Mouse (Mus musculus): Measurements from ENCODE around the gene Usp4. TPM values are rescaled to one million over a fixed set of nuclear protein-coding genes. Genes with fewer than 3 reads are reported as not detected.

The Usp4 gene
- polyA plus RNA-seq, 1 experiment from 2014 or later: 113 TPM

DNA sequence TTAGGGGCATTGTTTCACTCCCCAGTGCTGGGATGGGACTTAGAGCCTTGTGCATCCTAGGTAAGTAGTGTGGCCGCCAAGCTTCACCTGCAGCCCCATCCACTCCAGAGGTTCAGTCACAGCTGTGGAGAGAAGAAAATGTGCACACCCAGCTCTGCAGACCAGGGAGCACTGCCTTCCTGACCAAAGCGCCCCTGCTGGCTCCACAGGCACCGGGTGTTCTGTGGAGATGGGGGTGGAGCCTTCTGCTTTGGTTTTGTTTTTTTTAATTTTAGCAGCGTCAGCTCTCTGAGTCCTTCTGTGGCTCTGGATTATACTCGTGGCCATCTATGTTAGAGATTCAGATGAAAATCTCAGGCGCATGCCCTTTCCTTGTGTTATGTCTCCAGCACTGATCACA is 41.6 kb downstream of the Usp4 start:
- H3K4me2 ChIP-seq: no peak overlapping the region
- H3K9ac ChIP-seq: no peak overlapping the region
- 76% methylated on average over 6 of the region's 6 CpGs for WGBS
- no peak for ATAC-seq (ENCODE audit: insufficient read depth)
- H3K27ac ChIP-seq (ENCODE audit: low read depth): no peak overlapping the region
- TF ChIP-seq CTCF (IDR thresholded peaks at IDR 0.05; ENCODE audit: low read depth): no peak
- no peaks in the 10 kb centered on the region for H3K9me3 ChIP-seq (ENCODE audit: low read depth, low read length)
- no peaks in the 10 kb centered on the region for H3K27me3 ChIP-seq (ENCODE audit: insufficient read depth, low read length)
- peaks cover 86% of the 10 kb centered on the region for H3K36me3 ChIP-seq (ENCODE audit: insufficient read depth)
- no peaks in the 10 kb centered on the region for H3K4me1 ChIP-seq (ENCODE audit: insufficient read depth)
- no peak for DNase-seq
- no peak overlapping the region for H3K4me3 ChIP-seq (ENCODE audit: low read depth, low read length)

- 66% methylated on average over 18 of the region's 18 CpGs for WGBS
Observed at GRCm38 (mm10) chr9:108392676-108393075, 45.0 kb downstream of the Usp4 start, which contains the start of gene 1700102P08Rik. 1700102P08Rik (plus strand) TSS chr9:108392805.

GRCm38 (mm10) chr9:108394191-108394590 is 46.5 kb downstream of the Usp4 start:
- H3K36me3 ChIP-seq (ENCODE audit: insufficient read depth): peaks cover 38% of the 10 kb centered on the region
- 92% methylated on average over 6 of the region's 6 CpGs for WGBS
- TF ChIP-seq CTCF (IDR thresholded peaks at IDR 0.05; ENCODE audit: low read depth): no peak
- H3K4me1 ChIP-seq (ENCODE audit: insufficient read depth): no peaks in the 10 kb centered on the region
- H3K4me3 ChIP-seq (ENCODE audit: low read depth, low read length): no peak overlapping the region
- no peak overlapping the region for H3K4me2 ChIP-seq
- H3K9ac ChIP-seq: no peak overlapping the region
- no peak overlapping the region for H3K27ac ChIP-seq (ENCODE audit: low read depth)
- H3K9me3 ChIP-seq (ENCODE audit: low read depth, low read length): no peaks in the 10 kb centered on the region
- H3K27me3 ChIP-seq (ENCODE audit: insufficient read depth, low read length): no peaks in the 10 kb centered on the region
- ATAC-seq (ENCODE audit: insufficient read depth) (no peak), DNase-seq (no peak)

More at GRCm38 (mm10) chr9:108392676-108393075, 45.0 kb downstream of the Usp4 start, which contains the start of gene 1700102P08Rik:
- ATAC-seq (ENCODE audit: insufficient read depth) (no peak), DNase-seq (no peak)
- Histone ChIP-seq H3K4me3 (ENCODE audit: low read depth, low read length) (no peak within 1 kb of the TSS), H3K36me3 (ENCODE audit: insufficient read depth) (peaks cover 53% of the 10 kb centered on the region), H3K27ac (ENCODE audit: low read depth) (no peak within 1 kb of the TSS), H3K4me2 (no peak within 1 kb of the TSS), H3K9ac (no peak within 1 kb of the TSS), H3K27me3 (ENCODE audit: insufficient read depth, low read length) (no peaks in the 10 kb centered on the region), H3K4me1 (ENCODE audit: insufficient read depth) (no peaks in the 10 kb centered on the region), H3K9me3 (ENCODE audit: low read depth, low read length) (no peaks in the 10 kb centered on the region)
- no peak for TF ChIP-seq CTCF (IDR thresholded peaks at IDR 0.05; ENCODE audit: low read depth)

- no peak overlapping the region for H3K27ac ChIP-seq (ENCODE audit: low read depth)
- H3K4me2 ChIP-seq: no peak overlapping the region
- no peak overlapping the region for H3K9ac ChIP-seq
- H3K4me1 ChIP-seq (ENCODE audit: insufficient read depth): no peaks in the 10 kb centered on the region
- no peak overlapping the region for H3K4me3 ChIP-seq (ENCODE audit: low read depth, low read length)
- H3K9me3 ChIP-seq (ENCODE audit: low read depth, low read length): no peaks in the 10 kb centered on the region
- no peaks in the 10 kb centered on the region for H3K27me3 ChIP-seq (ENCODE audit: insufficient read depth, low read length)
- ATAC-seq (ENCODE audit: insufficient read depth) (no peak), DNase-seq (no peak)
- H3K36me3 ChIP-seq (ENCODE audit: insufficient read depth): peaks cover 28% of the 10 kb centered on the region
- no peak for TF ChIP-seq CTCF (IDR thresholded peaks at IDR 0.05; ENCODE audit: low read depth)
- WGBS: 91% methylated on average over 1 of the region's 1 CpGs
Observed at GRCm38 (mm10) chr9:108395427-108395826, 47.8 kb downstream of the Usp4 start.

DNA sequence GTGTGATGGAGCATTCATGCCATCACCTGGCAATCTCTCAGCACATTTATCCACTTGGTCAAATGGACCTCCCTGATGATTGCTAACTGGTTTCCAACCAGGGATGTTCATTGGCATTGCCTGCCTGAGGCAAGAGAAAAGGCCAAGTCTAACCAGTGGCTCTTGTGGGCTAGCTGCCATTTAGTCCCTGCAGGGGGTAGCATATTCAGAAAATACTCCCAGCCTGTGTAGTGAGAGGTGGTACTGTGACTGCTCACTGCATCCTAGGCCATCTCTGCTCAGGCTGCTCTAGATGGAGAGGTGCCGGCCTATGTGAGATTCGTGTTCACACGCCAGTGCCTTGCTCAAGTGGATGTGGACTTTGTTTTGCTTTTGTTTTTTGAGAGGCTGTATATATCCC is 50.7 kb downstream of the Usp4 start:
- no peak for TF ChIP-seq CTCF (IDR thresholded peaks at IDR 0.05; ENCODE audit: low read depth)
- H3K27ac ChIP-seq (ENCODE audit: low read depth): no peak overlapping the region
- ATAC-seq (ENCODE audit: insufficient read depth) (no peak), DNase-seq (no peak)
- H3K36me3 ChIP-seq (ENCODE audit: insufficient read depth): peaks cover 2% of the 10 kb centered on the region; the same call in 1 of the 2 replicates
- no peak overlapping the region for H3K4me2 ChIP-seq
- 85% methylated on average over 3 of the region's 3 CpGs for WGBS
- H3K9me3 ChIP-seq (ENCODE audit: low read depth, low read length): no peaks in the 10 kb centered on the region
- no peaks in the 10 kb centered on the region for H3K27me3 ChIP-seq (ENCODE audit: insufficient read depth, low read length)
- H3K4me1 ChIP-seq (ENCODE audit: insufficient read depth): no peaks in the 10 kb centered on the region; the same call in 1 of the 2 replicates
- H3K9ac ChIP-seq: no peak overlapping the region
- no peak overlapping the region for H3K4me3 ChIP-seq (ENCODE audit: low read depth, low read length)

GRCm38 (mm10) chr9:108401186-108401960 is 53.7 kb downstream of the Usp4 start:
- ATAC-seq (ENCODE audit: insufficient read depth): no peak
- no peak for DNase-seq
- Histone ChIP-seq H3K27ac (ENCODE audit: low read depth) (peak overlapping the region; percentile 40; the same call in 1 of the 2 replicates), H3K27me3 (ENCODE audit: insufficient read depth, low read length) (no peaks in the 10 kb centered on the region), H3K36me3 (ENCODE audit: insufficient read depth) (no peaks in the 10 kb centered on the region; the same call in 1 of the 2 replicates), H3K4me2 (no peak overlapping the region), H3K4me1 (ENCODE audit: insufficient read depth) (no peaks in the 10 kb centered on the region; the same call in 1 of the 2 replicates), H3K4me3 (ENCODE audit: low read depth, low read length) (no peak overlapping the region), H3K9me3 (ENCODE audit: low read depth, low read length) (no peaks in the 10 kb centered on the region), H3K9ac (no peak overlapping the region)
- TF ChIP-seq CTCF (IDR thresholded peaks at IDR 0.05; ENCODE audit: low read depth): no peak
- WGBS: 69% methylated on average over 7 of the region's 7 CpGs

- no peak overlapping the region for H3K4me3 ChIP-seq (ENCODE audit: low read depth, low read length)
- no peak for DNase-seq
- no peaks in the 10 kb centered on the region; the same call in 1 of the 2 replicates for H3K4me1 ChIP-seq (ENCODE audit: insufficient read depth)
- 68% methylated on average over 4 of the region's 4 CpGs for WGBS
- TF ChIP-seq CTCF (IDR thresholded peaks at IDR 0.05; ENCODE audit: low read depth): no peak
- ATAC-seq (ENCODE audit: insufficient read depth): no peak
- H3K36me3 ChIP-seq (ENCODE audit: insufficient read depth): no peaks in the 10 kb centered on the region; the same call in 1 of the 2 replicates
- no peaks in the 10 kb centered on the region for H3K27me3 ChIP-seq (ENCODE audit: insufficient read depth, low read length)
- no peak overlapping the region for H3K9ac ChIP-seq
- no peak overlapping the region for H3K4me2 ChIP-seq
- H3K9me3 ChIP-seq (ENCODE audit: low read depth, low read length): no peaks in the 10 kb centered on the region
- H3K27ac ChIP-seq (ENCODE audit: low read depth): no peak overlapping the region
Observed at GRCm38 (mm10) chr9:108403081-108403480, 55.4 kb downstream of the Usp4 start.
